Mouse (Mus musculus): ENCODE measurements around the gene Gtsf1l.

DNA sequence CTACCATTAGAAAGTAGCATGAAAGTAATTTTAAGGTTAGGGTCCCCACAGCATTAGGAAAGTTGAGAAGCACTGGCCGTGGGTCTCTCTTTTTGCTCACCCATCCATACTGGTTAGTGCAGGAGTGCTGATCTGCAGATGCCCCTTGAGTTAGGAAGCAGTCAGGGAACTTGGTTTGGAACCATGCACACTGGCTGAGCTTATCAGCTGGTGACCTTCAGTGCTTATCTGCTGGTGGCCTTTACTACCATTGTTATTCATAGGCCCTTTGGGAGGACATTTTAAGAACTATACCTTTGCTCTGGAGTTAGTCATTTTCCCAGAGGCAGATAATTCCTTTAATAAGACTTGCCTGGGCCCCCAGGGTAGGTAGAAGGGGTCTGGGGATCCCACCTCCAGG lies 20.4 kb downstream of the Gtsf1l start:
- TF ChIP-seq CTCF (IDR thresholded peaks at IDR 0.05; ENCODE audit: low read depth, low read length): no peak
- no peak for TF ChIP-seq POLR2A (IDR thresholded peaks at IDR 0.05; ENCODE audit: extremely low read depth, insufficient read depth, low read length)
